Mouse (Mus musculus): ENCODE data around the gene Zfp971.
"Not testable (repeated sequence)": the region's sequence is repeated elsewhere in the genome, so short reads cannot be mapped to it uniquely, and the experiment has no call there.

Gene Zfp971

DNA sequence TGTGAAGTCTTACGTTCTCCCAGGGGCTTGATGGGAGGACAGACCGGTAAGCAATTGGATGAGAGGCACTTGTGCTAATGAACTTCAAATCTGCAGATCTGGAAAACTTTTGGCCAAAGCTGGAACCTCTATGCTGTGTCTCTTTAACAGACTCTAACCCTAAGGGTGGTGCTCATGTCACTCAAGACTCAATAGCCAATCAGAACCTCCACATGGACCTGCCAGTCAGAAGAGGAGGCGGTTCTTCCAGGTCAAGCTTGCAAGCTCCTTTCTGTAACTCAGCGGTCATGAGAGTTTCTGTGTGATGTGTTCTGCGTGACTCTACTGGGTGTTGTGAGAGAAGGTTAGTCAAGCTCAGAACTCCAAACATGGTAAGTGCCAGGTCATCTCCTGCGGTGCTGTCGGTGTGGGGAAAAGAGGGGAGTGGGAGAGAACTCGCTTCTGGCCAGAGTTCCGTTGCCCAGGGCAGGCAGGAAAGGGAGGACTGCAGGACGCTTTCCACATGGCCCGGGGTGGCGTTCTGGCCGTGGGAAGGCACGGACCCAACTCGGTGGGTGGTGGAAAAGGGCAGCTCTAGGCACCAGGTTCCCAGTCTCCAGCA lies at the start of gene Zfp971:
TSS of gene Zfp971 (plus strand) at position 274 of the 601 bp plus-strand sequence.
- peak; percentile 76 for DNase-seq

- not testable (repeated sequence) for DNase-seq
Measured at GRCm38 (mm10) chr2:177974814-177975213, 48.3 kb upstream of the Zfp971 start.

GRCm38 (mm10) chr2:178019486-178019885 lies 3.6 kb upstream of the Zfp971 start:
- DNase-seq: not testable (repeated sequence)

DNA sequence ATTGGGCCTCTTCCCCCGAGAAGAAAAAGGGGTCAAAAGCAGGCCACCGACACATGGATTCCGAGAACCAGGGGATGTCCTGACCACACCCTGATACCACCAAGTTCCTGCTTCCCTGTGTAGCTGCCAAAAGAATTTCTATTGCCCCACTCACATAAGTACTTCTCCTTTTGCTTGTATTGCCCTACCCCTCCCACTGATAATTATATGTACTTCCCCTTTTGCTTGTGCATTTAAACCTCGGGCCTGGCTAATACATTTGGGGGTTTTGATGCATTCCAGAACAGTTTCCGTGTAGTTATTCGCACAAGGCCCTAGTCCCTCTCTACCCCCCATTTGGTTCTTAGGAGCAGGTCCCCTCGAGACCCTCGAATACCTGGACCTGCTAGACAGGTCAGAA lies 2.3 kb upstream of the Zfp971 start:
- DNase-seq: not testable (repeated sequence)

DNA sequence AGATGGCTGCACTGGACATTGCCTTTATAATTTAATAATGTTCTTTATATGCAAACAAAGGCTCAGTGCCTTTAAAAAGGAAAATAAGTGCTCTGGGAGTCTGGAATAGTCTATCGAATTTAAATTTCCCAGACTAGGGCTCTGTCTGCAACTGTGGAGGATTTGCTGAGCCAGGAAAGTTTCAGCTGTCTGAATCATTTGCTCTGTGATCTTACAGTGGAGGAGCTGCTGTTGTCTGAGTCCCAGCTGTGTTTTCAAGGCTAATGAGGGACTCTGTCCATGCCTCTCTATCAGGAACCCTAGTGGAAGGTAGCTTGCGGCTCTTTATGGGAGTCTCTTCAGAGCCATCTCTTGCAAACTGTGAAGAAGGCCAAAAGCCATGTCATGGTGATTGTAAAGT lies 777 bp downstream of the Zfp971 start:
- not testable (repeated sequence) for DNase-seq

- not testable (repeated sequence) for DNase-seq
Measured at GRCm38 (mm10) chr2:178027601-178028000, 4.5 kb downstream of the Zfp971 start.

- peak; percentile 29 for DNase-seq
Measured at GRCm38 (mm10) chr2:178058195-178058594, 35.1 kb downstream of the Zfp971 start.

DNA sequence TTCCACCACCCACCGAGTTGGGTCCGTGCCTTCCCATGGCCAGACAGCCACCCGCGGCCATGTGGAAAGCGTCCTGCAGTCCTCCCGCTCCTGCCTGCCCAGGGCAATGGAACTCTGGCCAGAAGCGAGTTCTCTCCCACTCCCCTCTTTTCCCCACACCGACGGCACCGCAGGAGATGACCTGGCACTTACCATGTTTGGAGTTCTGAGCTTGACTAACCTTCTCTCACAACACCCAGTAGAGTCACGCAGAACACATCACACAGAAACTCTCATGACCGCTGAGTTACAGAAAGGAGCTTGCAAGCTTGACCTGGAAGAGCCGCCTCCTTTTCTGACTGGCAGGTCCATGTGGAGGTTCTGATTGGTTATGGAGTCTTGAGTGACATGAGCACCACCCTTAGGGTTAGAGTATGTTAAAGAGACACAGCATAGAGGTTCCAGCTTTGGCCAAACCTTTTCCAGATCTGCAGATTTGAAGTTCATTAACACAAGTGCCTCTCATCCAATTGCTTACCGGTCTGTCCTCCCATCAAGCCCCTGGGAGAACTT lies 55.2 kb downstream of the Zfp971 start, which contains the start of gene Zfp931:
TSS of gene Zfp931 (minus strand) at position 311 of the 552 bp plus-strand sequence.
- peak; percentile 58 for DNase-seq
